Mouse (Mus musculus) CD8-positive naive resting alpha-beta T cell, adult 2 months (primary cell): ENCODE results near the gene Rhoa.

Experiments used
- DNase-seq, 2 experiments: peaks; one replicate each; pipeline ENCODE4 v3.0.0; 2022; ENCODE audit warnings: low read depth in 2 of 2, low spot score in 2 of 2

Rhoa gene

GRCm38 (mm10) chr9:108339886-108340257, 33.9 kb downstream of the Rhoa start:
- DNase-seq, result no peak

GRCm38 (mm10) chr9:108340258-108341138, 34.6 kb downstream of the Rhoa start:
- no peak for DNase-seq

GRCm38 (mm10) chr9:108341139-108341475, 35.2 kb downstream of the Rhoa start:
- DNase-seq, result no peak

GRCm38 (mm10) chr9:108341801-108342200, 35.9 kb downstream of the Rhoa start:
- DNase-seq, result no peak

- DNase-seq, result peak in 1 of 2 experiments; percentile 23
Observed at GRCm38 (mm10) chr9:108342301-108342831, 36.4 kb downstream of the Rhoa start.

- DNase-seq, result no peak
Observed at GRCm38 (mm10) chr9:108343331-108343730, 37.4 kb downstream of the Rhoa start.

GRCm38 (mm10) chr9:108343835-108344234, 37.9 kb downstream of the Rhoa start:
- DNase-seq, result no peak

GRCm38 (mm10) chr9:108344471-108344870, 38.5 kb downstream of the Rhoa start:
- DNase-seq, result no peak

- no peak for DNase-seq
Observed at GRCm38 (mm10) chr9:108347024-108347423, 41.1 kb downstream of the Rhoa start.

- peak; percentile 60 to 61 for DNase-seq
Observed at GRCm38 (mm10) chr9:108347540-108348289, 41.8 kb downstream of the Rhoa start, which contains the start of gene Usp4. Gene Usp4, plus strand, starts transcription at chr9:108347853.

- no peak for DNase-seq
Observed at GRCm38 (mm10) chr9:108348290-108348680, 42.4 kb downstream of the Rhoa start.

GRCm38 (mm10) chr9:108349727-108350126, 43.8 kb downstream of the Rhoa start:
- no peak for DNase-seq

- no peak for DNase-seq
Observed at GRCm38 (mm10) chr9:108378234-108378633, 72.3 kb downstream of the Rhoa start.

GRCm38 (mm10) chr9:108378736-108379135, 72.8 kb downstream of the Rhoa start:
- no peak for DNase-seq

GRCm38 (mm10) chr9:108379294-108379693, 73.4 kb downstream of the Rhoa start:
- DNase-seq, result no peak

- no peak for DNase-seq
Observed at GRCm38 (mm10) chr9:108381382-108381781, 75.5 kb downstream of the Rhoa start.

GRCm38 (mm10) chr9:108385006-108385405, 79.1 kb downstream of the Rhoa start:
- no peak for DNase-seq

GRCm38 (mm10) chr9:108386816-108387215, 80.9 kb downstream of the Rhoa start:
- no peak for DNase-seq
